Mouse (Mus musculus): ENCODE measurements around the gene Nampt. TPM values are rescaled to one million over a fixed set of nuclear protein-coding genes. Genes with fewer than 3 reads are reported as not detected.

The Nampt gene
- 32.1 and 35.0 TPM in 2 replicates for polyA plus RNA-seq (2012; rRNA removed)

GRCm38 (mm10) chr12:32819416-32819815 is at the start of gene Nampt:
Gene Nampt (plus strand): TSS chr12:32819545.

Other genes starting within 250 kb of the Nampt start
- gene Sypl, start 134.3 kb downstream of the Nampt start, polyA plus RNA-seq (2012; rRNA removed) = 27.5 and 28.9 TPM in 2 replicates

All from central nervous system, embryonic 18 days (tissue).